Mouse (Mus musculus) heart, postnatal 0 days (tissue): ENCODE data around the gene Dnaic2.

ENCODE experiments used
- CTCF ChIP-seq: IDR thresholded peaks from 2 replicates; pipeline ENCODE4 v1.5.1; 2016; ENCODE audit warnings: antibody characterized with exemption, control low read depth, low read depth
- EP300 ChIP-seq: IDR thresholded peaks from 2 replicates; pipeline ENCODE4 v1.6.1; 2016; ENCODE audit warnings: antibody characterized with exemption, low read depth

GRCm38 (mm10) chr11:114790171-114790570, 63.0 kb downstream of the Dnaic2 start:
- TF ChIP-seq EP300 = no peak
- TF ChIP-seq CTCF = no peak
